Mouse (Mus musculus) heart, embryonic 16.5 days (tissue): Measurements from ENCODE around the gene Sh3tc1. TPM values are rescaled to one million over a fixed set of nuclear protein-coding genes. Genes with fewer than 3 reads are reported as not detected.

Experiments
- ATAC-seq: fragments of 200-750 bp; cut with Nextera tagmentation; replicated peaks from 2 replicates; pipeline ENCODE4 v1.8.0; 2017; ENCODE audit warnings: moderate number of reproducible peaks; ENCODE audit not compliant: insufficient read depth, low FRiP score; ENCODE audit errors: extremely low read depth
- H3K27ac ChIP-seq: fragments of 300-500 bp; sonication (generic); 2 replicates; pipeline ENCODE4 v1.5.1; 2014; ENCODE audit warnings: mild to moderate bottlenecking, low read length, control low read depth, moderate library complexity
- H3K27me3 ChIP-seq: fragments of 300-500 bp; sonication (generic); 2 replicates; pipeline ENCODE4 v1.6.1; 2014; ENCODE audit warnings: low read length, mixed read lengths; ENCODE audit not compliant: control insufficient read depth, insufficient read depth
- H3K36me3 ChIP-seq: fragments of 300-500 bp; sonication (generic); 2 replicates; pipeline ENCODE4 v1.6.1; 2014; ENCODE audit not compliant: control insufficient read depth, insufficient read depth
- H3K4me1 ChIP-seq: fragments of 300-500 bp; sonication (generic); 2 replicates; pipeline ENCODE4 v1.6.1; 2014; ENCODE audit warnings: low read length, mixed read lengths; ENCODE audit not compliant: control insufficient read depth, insufficient read depth
- H3K4me2 ChIP-seq: fragments of 300-500 bp; sonication (generic); 2 replicates; pipeline ENCODE4 v1.6.1; 2014; ENCODE audit warnings: low read depth, mild to moderate bottlenecking, control low read depth, low read length
- H3K4me3 ChIP-seq: fragments of 300-500 bp; sonication (generic); 2 replicates; pipeline ENCODE4 v1.5.1; 2014; ENCODE audit warnings: mild to moderate bottlenecking, control low read depth, low read length
- H3K9ac ChIP-seq: fragments of 300-500 bp; sonication (generic); 2 replicates; pipeline ENCODE4 v1.6.1; 2014; ENCODE audit warnings: low read length, control low read depth
- H3K9me3 ChIP-seq: fragments of 300-500 bp; sonication (generic); replicated peaks from 2 replicates; pipeline ENCODE4 v1.6.1; 2016; ENCODE audit warnings: low read length; ENCODE audit not compliant: control insufficient read depth
- WGBS: fragments of 180-500 bp; shearing (Covaris S2); extraction: QIAGEN DNeasy Blood & Tissue Kit; methylation state at CpG from one replicate; pipeline ENCODE4 v1.1.7; 2014; 5-methylcytosine and 5-hydroxymethylcytosine counted together
- polyA plus RNA-seq: library from polyadenylated mRNA; unstranded; fragments of >200 nt; fragmentation: Nextera tagmentation; extraction: Ambion mirVana; gene quantifications from 2 replicates; pipeline ENCODE4 v1.2.1, GENCODE M21; 2015

Gene Sh3tc1
- polyA plus RNA-seq, 1 experiment from 2014 or later = 8.3 TPM

DNA sequence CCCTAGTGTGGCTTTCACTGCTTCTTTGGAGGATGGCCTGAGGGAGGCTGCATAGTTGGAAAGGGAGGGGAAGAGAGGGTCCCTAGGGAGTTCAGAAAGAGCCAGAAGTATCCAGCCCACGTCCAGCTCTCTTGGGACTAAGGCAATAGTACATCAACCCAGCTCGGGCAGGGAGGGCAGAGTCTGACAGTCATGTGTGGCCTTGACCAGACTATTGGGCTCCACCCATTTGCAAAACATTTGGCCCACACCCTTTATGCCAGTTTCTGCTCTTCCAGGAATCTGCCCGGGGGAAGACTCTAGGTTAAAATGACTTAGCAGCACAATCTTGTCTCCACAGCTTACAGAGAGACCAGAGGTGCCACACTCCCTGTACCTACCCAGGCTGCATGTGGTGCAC, 29.3 kb downstream of the Sh3tc1 start:
- H3K36me3 ChIP-seq = no peaks in the 10 kb centered on the region
- no peak for ATAC-seq
- no peak overlapping the region for H3K4me3 ChIP-seq
- 67% methylated on average over 3 of the region's 3 CpGs for WGBS
- H3K27ac ChIP-seq = no peak overlapping the region
- H3K9ac ChIP-seq = no peak overlapping the region
- no peaks in the 10 kb centered on the region for H3K27me3 ChIP-seq
- no peaks in the 10 kb centered on the region for H3K4me1 ChIP-seq
- H3K9me3 ChIP-seq = no peaks in the 10 kb centered on the region
- no peak overlapping the region for H3K4me2 ChIP-seq

DNA sequence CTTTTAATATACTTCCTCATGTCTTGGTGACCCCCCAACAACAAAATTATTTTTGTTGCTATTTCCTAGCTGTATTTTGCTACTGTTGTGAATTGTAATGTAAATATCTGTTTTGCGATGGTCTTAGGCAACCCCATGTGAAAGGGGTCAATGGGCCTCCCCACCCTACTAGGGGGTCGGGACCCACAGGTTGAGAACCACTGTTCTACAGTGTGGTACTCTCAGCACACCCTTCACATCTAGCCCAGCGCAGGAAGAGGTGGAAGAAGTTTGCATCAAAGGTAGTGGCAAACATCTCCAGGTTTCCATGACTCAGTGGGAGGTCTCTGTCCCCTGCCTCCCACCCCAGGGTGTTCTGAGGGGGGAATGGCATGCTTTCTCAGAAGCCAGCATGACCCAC, 34.4 kb downstream of the Sh3tc1 start:
- H3K4me2 ChIP-seq = no peak overlapping the region
- no peak overlapping the region for H3K9ac ChIP-seq
- H3K36me3 ChIP-seq = no peaks in the 10 kb centered on the region
- H3K9me3 ChIP-seq = no peaks in the 10 kb centered on the region
- no peak overlapping the region for H3K4me3 ChIP-seq
- H3K27me3 ChIP-seq = no peaks in the 10 kb centered on the region
- H3K4me1 ChIP-seq = no peaks in the 10 kb centered on the region
- no peak overlapping the region for H3K27ac ChIP-seq
- ATAC-seq = no peak
- WGBS = 77% methylated on average over 3 of the region's 3 CpGs

DNA sequence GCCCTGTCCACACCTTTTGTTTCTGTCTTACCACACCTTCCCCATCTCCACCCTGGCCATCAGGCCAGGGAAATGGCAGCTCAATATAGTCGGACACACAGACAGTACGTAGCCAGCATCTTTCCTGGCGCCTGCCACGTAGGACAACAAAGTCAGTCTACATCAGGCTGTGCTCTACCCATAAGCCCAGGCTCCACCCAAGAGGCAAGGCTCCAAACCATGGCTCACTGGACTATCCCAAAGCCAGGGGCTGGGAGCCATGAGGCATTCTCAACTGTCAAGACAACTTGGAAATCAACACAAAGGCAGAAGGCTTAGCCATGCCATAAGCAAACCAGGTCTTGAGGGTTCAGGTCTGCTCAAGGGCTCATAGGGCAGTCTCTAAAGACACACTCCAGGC, 36.0 kb downstream of the Sh3tc1 start:
- Histone ChIP-seq H3K9ac (no peak overlapping the region), H3K27ac (no peak overlapping the region), H3K4me2 (no peak overlapping the region), H3K27me3 (no peaks in the 10 kb centered on the region), H3K36me3 (no peaks in the 10 kb centered on the region), H3K4me3 (no peak overlapping the region), H3K9me3 (no peaks in the 10 kb centered on the region), H3K4me1 (no peaks in the 10 kb centered on the region)
- ATAC-seq = no peak
- WGBS = 92% methylated on average over 4 of the region's 4 CpGs

GRCm38 (mm10) chr5:35703183-35703582, 36.6 kb downstream of the Sh3tc1 start:
- H3K27ac ChIP-seq = no peak overlapping the region
- H3K4me2 ChIP-seq = no peak overlapping the region
- no peaks in the 10 kb centered on the region for H3K27me3 ChIP-seq
- WGBS = 82% methylated on average over 8 of the region's 8 CpGs
- no peak overlapping the region for H3K4me3 ChIP-seq
- no peak overlapping the region for H3K9ac ChIP-seq
- no peaks in the 10 kb centered on the region for H3K9me3 ChIP-seq
- H3K4me1 ChIP-seq = no peaks in the 10 kb centered on the region
- no peak for ATAC-seq
- no peaks in the 10 kb centered on the region for H3K36me3 ChIP-seq

DNA sequence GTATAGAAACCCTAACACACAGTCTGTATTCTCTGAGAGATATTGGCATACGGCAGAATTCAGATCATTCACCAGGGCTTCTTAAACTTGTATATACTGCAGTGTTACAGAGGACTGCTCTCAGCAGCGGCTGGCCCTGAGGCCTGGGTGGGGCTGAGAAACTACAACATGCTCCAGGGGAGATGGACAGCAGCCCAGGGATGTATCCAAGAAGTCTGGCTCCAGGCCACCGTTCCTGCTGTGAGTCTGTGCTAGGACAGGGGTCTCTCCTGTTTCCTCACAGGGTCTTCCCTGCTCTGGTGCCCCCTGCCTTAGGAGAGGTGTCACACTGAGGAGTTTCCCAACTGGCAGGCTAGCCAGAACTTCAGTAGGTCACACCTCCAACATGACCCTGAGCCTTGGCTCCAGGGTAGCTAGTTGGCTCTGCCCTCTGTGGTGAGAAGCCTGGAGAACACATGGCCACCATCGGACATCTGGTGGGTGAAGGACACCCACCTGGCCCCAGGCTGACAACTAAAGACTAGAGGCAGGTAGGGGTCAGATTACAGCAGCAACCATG, 37.1 kb downstream of the Sh3tc1 start:
- Histone ChIP-seq H3K9ac (no peak overlapping the region), H3K36me3 (no peaks in the 10 kb centered on the region), H3K27me3 (no peaks in the 10 kb centered on the region), H3K4me3 (no peak overlapping the region), H3K9me3 (no peaks in the 10 kb centered on the region), H3K4me1 (no peaks in the 10 kb centered on the region), H3K4me2 (no peak overlapping the region), H3K27ac (no peak overlapping the region)
- ATAC-seq = no peak
- 79% methylated on average over 4 of the region's 4 CpGs for WGBS

GRCm38 (mm10) chr5:35701042-35701441, 38.7 kb downstream of the Sh3tc1 start:
- 45% methylated on average over 6 of the region's 6 CpGs for WGBS
- Histone ChIP-seq H3K9me3 (no peaks in the 10 kb centered on the region), H3K36me3 (no peaks in the 10 kb centered on the region)

DNA sequence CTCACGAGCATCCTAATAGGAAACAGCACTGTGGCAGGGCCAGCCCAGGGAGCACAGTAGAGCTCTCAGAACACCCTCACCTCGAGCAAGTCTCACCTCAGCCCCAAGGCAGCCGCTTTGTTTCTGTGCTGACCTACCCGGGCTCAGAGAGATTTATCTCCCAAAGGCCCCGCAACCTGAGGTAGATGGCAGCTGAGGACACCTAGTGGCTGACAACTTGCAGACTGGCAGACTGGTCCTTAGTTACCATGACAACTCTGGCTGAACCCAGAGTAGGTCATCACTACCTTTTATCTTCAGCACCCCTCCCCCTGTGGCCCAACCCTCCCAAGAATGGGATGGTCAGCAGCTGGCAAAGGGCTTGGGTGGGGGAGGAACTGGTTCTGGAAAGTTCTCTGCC, 44.0 kb downstream of the Sh3tc1 start:
- Histone ChIP-seq H3K27ac (no peak overlapping the region), H3K4me3 (no peak overlapping the region), H3K36me3 (no peaks in the 10 kb centered on the region), H3K27me3 (no peaks in the 10 kb centered on the region), H3K9ac (no peak overlapping the region), H3K4me2 (no peak overlapping the region), H3K9me3 (no peaks in the 10 kb centered on the region), H3K4me1 (peaks cover 12% of the 10 kb centered on the region)
- WGBS = 40% methylated on average over 5 of the region's 5 CpGs
- ATAC-seq = no peak

More at GRCm38 (mm10) chr5:35701042-35701441, 38.7 kb downstream of the Sh3tc1 start:
- H3K4me2 ChIP-seq = no peak overlapping the region
- H3K27ac ChIP-seq = no peak overlapping the region
- H3K4me1 ChIP-seq = no peaks in the 10 kb centered on the region
- H3K27me3 ChIP-seq = no peaks in the 10 kb centered on the region
- H3K9ac ChIP-seq = no peak overlapping the region
- ATAC-seq = no peak
- no peak overlapping the region for H3K4me3 ChIP-seq

DNA sequence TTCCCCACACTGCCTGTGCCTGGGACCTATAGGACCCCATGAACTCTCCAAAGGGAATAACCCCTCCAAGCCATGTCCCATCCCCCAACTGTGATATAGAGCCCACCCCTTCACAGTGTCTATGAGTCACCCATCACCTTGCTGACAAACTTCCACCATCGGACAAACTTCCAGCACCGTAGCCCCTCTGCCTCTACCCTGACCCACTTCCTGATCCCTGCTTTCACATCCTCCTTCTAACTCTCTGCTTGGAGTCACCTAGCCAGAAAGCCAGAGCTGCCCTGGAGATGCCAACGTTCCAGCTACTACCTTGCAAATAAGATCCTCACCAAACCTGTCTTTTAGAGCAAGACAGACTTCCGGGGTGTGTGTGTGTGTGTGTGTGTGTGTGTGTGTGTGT, 46.1 kb downstream of the Sh3tc1 start:
- Histone ChIP-seq H3K27me3 (no peaks in the 10 kb centered on the region), H3K4me1 (peaks cover 32% of the 10 kb centered on the region), H3K36me3 (no peaks in the 10 kb centered on the region), H3K9ac (no peak overlapping the region), H3K4me2 (no peak overlapping the region), H3K9me3 (no peaks in the 10 kb centered on the region), H3K4me3 (no peak overlapping the region), H3K27ac (no peak overlapping the region)
- no peak for ATAC-seq
- WGBS = 57% methylated on average over 4 of the region's 4 CpGs

DNA sequence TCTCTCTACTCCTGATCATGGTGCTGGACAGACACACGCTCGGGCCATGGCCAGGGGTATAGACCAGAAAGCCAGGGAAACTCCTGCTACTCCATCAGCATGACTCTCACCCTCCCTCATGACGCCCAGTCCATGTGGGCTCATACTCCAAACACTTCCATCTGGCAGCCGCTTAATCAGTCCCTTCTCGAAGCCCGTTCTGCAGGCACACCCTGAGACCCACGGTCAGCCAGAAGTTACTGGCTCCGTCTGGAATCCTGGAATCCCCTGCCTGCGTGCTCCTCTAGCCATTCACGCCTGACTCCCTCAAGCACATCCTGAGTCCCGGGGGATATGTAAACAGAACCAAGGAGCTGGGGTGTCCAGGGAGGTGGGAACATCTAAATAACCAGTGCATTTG, 48.5 kb downstream of the Sh3tc1 start:
- H3K36me3 ChIP-seq = no peaks in the 10 kb centered on the region
- no peaks in the 10 kb centered on the region for H3K27me3 ChIP-seq
- ATAC-seq = no peak
- H3K4me2 ChIP-seq = no peak overlapping the region
- 17% methylated on average over 11 of the region's 11 CpGs for WGBS
- 0 out of 2 replicates have a peak overlapping the region, but pooled peaks have one; percentile 16 for H3K9ac ChIP-seq
- H3K4me1 ChIP-seq = peaks cover 46% of the 10 kb centered on the region
- no peak overlapping the region for H3K4me3 ChIP-seq
- no peak overlapping the region for H3K27ac ChIP-seq
- no peaks in the 10 kb centered on the region for H3K9me3 ChIP-seq
